Mouse (Mus musculus): ENCODE data around the gene Krit1. TPM values are rescaled to one million over a fixed set of nuclear protein-coding genes. Genes with fewer than 3 reads are reported as not detected.
A peak's percentile ranks its signal among the peaks of the same experiment; 100 is the strongest.
"Not testable (repeated sequence)": the region's sequence is repeated elsewhere in the genome, so short reads cannot be mapped to it uniquely, and the experiment has no call there.

Krit1 gene
- 106 and 110 TPM in 2 replicates for total RNA-seq (2017)

DNA sequence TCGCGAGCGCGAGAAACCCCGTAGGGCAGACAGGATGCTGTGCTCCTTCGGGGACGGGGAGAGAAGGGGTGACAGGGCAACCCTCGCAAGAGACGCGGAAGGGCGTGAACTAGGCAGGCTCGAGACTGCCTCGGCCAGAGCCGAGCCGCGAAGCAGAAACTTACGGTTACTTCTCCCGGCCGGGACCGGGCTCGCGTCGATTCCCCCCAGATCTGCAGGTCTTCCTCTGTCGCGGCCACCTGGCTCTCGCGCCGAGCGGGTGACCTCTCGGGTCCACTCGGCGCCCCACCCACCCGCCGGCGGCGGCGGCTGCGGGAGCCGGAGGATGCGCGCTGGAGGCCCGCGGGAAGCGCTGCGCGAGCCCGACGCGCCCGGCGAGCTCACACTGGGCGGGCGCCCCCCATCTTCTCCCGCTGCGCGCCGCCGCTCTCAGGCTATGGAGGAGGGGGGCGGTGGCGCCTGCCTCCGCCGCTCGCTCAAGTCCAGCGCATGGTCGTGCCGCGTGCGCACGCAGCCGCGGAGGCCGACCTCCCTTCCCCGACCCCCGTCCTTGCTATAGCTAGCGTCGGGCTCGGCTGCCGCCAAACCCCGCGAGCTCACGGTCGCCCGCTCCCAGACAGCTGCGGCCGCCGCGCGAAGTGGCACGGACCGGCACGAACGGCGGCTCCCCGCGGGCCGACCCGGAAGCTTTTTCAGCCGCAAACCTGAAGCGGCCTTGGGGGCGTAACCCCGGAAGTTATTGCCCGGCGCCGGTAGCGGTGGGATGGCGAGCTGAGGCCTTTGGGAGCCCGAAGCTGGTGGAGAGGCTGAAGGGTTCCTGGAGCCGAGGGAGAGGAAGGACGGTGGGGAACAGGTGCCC lies at the start of gene Krit1, which contains the start of gene Ankib1:
TSS of gene Krit1 (plus strand) at position 752 of the 859 bp plus-strand sequence.
TSS of gene Ankib1 (minus strand) at position 493 of the 859 bp plus-strand sequence.
- ATAC-seq (ENCODE audit: extremely low read depth, insufficient number of reproducible peaks, low FRiP score, poor library complexity, severe bottlenecking) = peak; percentile 84

- ATAC-seq (ENCODE audit: extremely low read depth, insufficient number of reproducible peaks, low FRiP score, poor library complexity, severe bottlenecking) = no peak
Measured at GRCm38 (mm10) chr5:3771512-3771911, 31.5 kb upstream of the Krit1 start.

DNA sequence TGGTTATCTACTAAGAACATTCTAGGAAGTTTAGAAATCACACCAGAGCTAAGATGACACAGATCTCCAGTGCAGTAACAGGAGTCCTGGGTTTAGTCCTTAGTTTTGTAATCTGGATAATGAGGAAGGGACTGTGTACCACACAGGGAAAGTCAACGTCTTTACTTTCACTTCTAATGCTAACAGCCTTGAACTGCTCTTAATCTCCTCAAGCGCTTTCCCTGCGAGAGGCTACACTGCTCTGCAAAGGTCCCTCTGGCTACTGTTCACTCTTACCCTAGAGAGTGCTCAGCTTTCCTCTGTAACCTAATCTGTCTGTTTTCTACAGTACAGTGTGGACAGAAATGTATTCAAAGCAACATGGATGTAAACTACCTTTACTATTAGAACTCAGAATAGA lies 31.0 kb upstream of the Krit1 start:
- ATAC-seq (ENCODE audit: extremely low read depth, insufficient number of reproducible peaks, low FRiP score, poor library complexity, severe bottlenecking) = no peak

DNA sequence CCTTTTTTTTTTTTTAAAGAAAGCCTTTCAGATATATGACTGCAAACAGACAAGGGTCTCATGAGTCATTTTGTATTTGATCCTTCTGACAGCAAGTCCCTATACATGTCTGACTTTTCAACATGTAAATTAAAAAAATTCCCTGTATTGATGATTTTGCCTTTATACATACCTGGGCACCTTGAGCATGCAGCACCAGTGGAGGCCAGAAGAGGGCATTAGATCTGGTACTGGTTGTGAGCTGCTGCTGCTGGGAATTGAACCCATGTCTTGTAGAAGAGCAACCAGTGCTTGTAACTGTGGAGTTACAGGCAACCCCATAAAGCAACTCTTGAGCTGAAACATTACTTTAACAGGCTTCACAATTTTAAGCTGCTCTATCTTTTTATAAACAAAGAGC lies 20.3 kb upstream of the Krit1 start:
- 0 out of 2 replicates have a peak, but pooled peaks have one; percentile 51 for ATAC-seq (ENCODE audit: extremely low read depth, insufficient number of reproducible peaks, low FRiP score, poor library complexity, severe bottlenecking)

DNA sequence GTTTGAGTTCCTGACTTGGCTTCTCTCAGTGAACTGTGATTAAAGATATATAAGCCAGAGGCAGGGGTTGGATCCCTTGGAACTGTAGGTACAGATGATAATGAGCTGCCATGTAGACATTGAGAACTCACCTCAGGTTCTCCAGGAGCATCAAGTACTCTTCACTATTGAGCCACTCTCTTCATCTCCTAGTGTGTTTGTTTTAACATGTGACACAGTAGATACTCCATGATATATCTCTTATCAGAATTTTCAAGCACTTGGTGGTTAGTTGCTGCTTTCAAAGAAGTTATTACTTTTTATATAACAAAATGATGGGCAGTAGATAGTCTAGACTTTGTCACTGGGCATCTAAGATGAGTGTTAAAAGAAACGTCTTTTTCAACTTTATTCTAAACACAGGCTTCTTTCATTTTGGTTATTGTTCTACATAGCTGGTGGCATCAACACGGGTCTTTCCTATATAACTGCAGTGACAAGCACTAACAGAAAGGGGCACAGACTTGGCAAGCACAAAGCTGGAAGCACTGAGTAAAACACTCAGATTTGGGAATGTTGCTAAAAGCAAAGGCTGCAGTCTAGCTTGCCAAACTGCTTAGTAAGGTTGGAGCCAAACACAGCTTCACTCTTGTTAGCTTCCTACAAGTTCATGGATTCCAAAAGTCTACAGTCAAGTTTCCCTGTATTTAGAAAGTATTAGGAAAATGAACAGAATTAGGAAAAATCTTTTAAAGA lies 18.9 kb upstream of the Krit1 start:
- ATAC-seq (ENCODE audit: extremely low read depth, insufficient number of reproducible peaks, low FRiP score, poor library complexity, severe bottlenecking) = no peak

DNA sequence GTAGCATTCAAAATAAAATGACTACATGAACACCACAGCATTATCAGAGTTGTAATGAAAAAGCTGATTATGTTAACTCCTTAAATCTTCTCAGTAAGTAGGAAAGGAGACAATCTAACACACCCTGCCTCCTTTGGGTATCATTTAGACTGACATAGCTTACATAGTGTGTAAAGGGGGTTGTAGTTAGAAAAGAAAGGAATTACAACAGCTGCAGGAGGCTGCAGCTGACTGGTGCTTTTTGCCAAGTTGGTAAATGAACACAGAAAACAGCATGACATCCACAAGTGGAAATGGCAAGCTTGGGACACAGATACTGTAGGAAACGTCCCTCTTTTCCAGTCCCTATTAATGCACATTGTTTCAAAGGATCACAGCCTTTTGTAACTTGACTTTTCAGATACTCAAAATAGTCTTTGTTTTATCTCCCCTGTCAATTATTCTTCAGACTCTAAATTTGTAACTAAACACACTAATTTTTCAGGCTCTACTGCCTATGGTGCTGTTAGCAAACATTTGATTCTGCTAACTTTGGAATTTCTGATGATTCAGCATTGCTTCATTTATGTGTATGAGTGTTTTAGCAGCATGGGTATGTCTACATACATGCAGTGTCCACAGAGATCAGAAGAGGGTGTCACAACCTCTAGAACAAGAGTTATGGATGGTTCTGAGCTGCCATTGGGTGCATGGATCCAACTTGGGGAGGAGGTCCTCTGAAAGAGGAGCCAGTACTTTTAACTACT lies 18.1 kb upstream of the Krit1 start:
- ATAC-seq (ENCODE audit: extremely low read depth, insufficient number of reproducible peaks, low FRiP score, poor library complexity, severe bottlenecking) = no peak

DNA sequence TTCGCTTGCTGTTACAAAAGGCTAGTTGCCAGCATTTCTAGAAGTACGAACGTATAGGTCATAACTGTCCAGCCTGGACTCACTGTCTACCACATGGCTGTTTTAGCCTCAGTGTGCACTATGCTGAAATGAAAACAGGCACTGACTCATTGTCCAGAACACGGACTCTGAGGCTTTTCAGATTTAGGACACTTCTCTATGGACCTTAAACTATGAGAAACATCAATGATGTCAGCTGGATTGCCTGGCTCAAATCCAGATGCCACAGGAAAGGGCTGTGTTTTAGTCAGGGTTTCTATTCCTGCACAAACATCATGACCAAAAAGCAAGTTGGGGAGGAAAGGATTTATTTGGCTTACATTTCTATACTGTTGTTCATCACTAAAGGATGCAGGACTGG lies 15.4 kb upstream of the Krit1 start:
- ATAC-seq (ENCODE audit: extremely low read depth, insufficient number of reproducible peaks, low FRiP score, poor library complexity, severe bottlenecking) = no peak

- ATAC-seq (ENCODE audit: extremely low read depth, insufficient number of reproducible peaks, low FRiP score, poor library complexity, severe bottlenecking) = no peak
Measured at GRCm38 (mm10) chr5:3791048-3791447, 11.9 kb upstream of the Krit1 start.

DNA sequence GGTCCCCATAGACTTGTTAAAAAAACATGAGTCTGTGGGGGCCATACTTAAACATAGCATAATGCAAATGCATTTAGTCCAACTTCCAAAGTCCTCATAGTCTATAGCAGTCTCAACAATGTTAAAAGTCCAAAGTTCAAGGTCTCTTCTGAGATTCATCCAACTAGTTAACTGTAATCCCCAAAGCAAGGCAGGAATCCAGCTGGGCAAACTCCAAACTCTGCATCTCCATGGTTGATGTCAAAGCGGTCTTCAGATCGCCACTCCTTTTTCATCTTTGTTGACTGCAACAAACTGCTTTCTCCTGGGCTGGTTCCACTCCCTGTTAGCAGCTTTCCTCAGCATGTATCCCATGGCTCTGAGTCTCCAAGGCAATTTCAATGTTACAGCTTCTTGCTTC lies 5.9 kb upstream of the Krit1 start:
- not testable (repeated sequence) for ATAC-seq (ENCODE audit: extremely low read depth, insufficient number of reproducible peaks, low FRiP score, poor library complexity, severe bottlenecking)

DNA sequence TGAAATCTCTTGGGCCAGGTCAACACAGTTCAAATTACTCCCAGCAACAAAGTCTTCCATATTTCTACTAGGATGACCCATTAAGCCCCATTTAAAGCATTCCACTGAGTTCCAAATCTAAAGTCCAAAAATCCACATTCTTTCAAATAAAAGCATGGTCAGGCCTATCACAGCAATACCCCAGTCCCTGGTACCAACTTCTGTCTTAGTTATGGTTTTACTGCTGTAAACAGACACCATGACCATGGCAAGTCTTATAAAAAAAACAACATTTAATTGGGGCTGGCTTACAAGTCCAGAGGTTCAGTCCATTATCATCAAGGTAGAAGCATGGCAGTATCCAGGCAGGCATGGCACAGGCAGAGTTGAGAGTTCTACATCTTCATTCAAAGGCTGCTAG lies 4.3 kb upstream of the Krit1 start:
- ATAC-seq (ENCODE audit: extremely low read depth, insufficient number of reproducible peaks, low FRiP score, poor library complexity, severe bottlenecking) = not testable (repeated sequence)

GRCm38 (mm10) chr5:3800041-3800440 lies 2.9 kb upstream of the Krit1 start:
- no peak for ATAC-seq (ENCODE audit: extremely low read depth, insufficient number of reproducible peaks, low FRiP score, poor library complexity, severe bottlenecking)

- ATAC-seq (ENCODE audit: extremely low read depth, insufficient number of reproducible peaks, low FRiP score, poor library complexity, severe bottlenecking) = no peak
Measured at GRCm38 (mm10) chr5:3800881-3801280, 2.1 kb upstream of the Krit1 start.

GRCm38 (mm10) chr5:3801672-3802432 lies 1.1 kb upstream of the Krit1 start:
- no peak for ATAC-seq (ENCODE audit: extremely low read depth, insufficient number of reproducible peaks, low FRiP score, poor library complexity, severe bottlenecking)

- ATAC-seq (ENCODE audit: extremely low read depth, insufficient number of reproducible peaks, low FRiP score, poor library complexity, severe bottlenecking) = peak; percentile 9; the same call in 1 of the 2 replicates
Measured at GRCm38 (mm10) chr5:3803292-3804165, 545 bp downstream of the Krit1 start.

DNA sequence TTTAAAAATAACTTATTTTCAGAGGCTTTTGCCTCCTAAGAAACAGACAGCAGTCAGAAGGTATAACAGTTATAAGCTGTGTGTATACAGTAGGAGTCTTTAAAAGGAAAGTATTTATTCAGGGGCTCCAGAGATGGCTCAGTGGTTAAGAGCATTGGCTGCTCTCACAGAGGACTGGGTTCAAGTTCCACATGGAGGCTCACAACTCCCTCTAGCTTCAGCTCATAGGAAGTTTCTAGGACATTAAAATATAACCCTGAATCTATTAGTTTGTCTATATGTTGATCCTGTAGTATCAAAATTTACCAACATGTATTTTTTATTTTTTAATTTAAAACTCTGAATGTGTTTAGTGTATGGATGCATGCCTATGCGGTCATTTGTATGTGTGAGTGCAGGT lies 5.5 kb downstream of the Krit1 start:
- no peak for ATAC-seq (ENCODE audit: extremely low read depth, insufficient number of reproducible peaks, low FRiP score, poor library complexity, severe bottlenecking)

- no peak for ATAC-seq (ENCODE audit: extremely low read depth, insufficient number of reproducible peaks, low FRiP score, poor library complexity, severe bottlenecking)
Measured at GRCm38 (mm10) chr5:3834107-3834506, 31.1 kb downstream of the Krit1 start.

DNA sequence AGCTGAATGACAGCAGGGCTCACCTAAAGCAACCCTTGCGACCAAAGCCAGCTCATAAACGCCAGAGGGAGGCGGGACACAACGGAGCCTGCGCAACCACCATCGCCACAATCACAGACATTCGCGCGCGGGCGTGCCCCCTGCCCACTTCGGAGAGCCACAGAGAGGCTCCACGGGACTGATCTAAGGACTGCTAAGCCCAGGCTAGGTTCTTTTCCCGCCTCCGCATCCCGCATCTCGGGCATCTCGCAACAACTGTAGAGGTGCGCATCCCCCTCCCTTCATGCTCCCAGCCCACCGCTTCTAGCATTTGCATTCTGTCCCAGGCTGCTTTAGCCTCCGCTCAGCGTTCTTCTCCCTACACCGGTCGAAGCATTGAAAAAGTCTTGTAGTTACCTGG lies 42.0 kb downstream of the Krit1 start, which contains the start of gene Lrrd1:
TSS of gene Lrrd1 (plus strand) at position 148 of the 400 bp plus-strand sequence.
- ATAC-seq (ENCODE audit: extremely low read depth, insufficient number of reproducible peaks, low FRiP score, poor library complexity, severe bottlenecking) = no peak

GRCm38 (mm10) chr5:3870161-3870560 lies 67.2 kb downstream of the Krit1 start:
- no peak for ATAC-seq (ENCODE audit: extremely low read depth, insufficient number of reproducible peaks, low FRiP score, poor library complexity, severe bottlenecking)
